In the genomic region with DNA sequence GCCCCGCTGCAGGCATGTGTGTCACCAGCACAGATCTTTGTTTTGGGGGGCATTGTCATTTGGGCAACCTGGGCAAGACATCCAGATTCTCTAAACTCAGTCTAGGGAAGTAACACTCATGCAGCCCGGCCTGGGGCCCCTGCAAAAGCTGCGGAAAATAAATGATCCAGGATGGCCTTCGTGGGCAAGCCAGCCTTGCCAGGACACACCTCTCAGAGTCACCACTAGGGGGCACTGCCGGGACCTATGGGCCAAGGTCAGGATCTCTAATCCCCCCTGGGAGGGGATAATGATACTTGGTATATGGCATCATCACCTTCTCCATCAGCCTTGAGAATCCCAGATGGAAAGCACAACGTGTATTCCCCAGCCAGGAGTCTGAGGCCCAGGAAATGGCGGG, we compare ENCODE assay signal across 8 mouse cellular contexts. TPM values are rescaled to one million over a fixed set of nuclear protein-coding genes. Genes with fewer than 3 reads are reported as not detected.
A peak's percentile ranks its signal among the peaks of the same experiment; 100 is the strongest.
DNase-seq lines count a peak whose midpoint lies in the region; ATAC-seq and TF ChIP-seq lines count a peak whose summit lies in the region.

No protein-coding gene starts in this region.

- H3K9me3 ChIP-seq in limb, embryonic 12.5 days: no peaks in the 10 kb centered on the region

- H3K4me1 ChIP-seq in limb, embryonic 12.5 days (replicated peaks): peaks cover 51% of the 10 kb centered on the region
- H3K4me1 ChIP-seq in spleen, adult 2 months (ENCODE audit: control insufficient read depth, insufficient read depth, insufficient read length): peaks cover 20% of the 10 kb centered on the region; the same call in 1 of the 2 replicates

- H3K4me2 ChIP-seq in limb, embryonic 12.5 days: no peak overlapping the region

- TF ChIP-seq CTCF in gastrocnemius, adult 2 months (IDR thresholded peaks at IDR 0.05): peak; percentile 73
- peak; percentile 71; the same call in 1 of the 2 replicates for TF ChIP-seq CTCF in spleen, adult 2 months (IDR thresholded peaks at IDR 0.05; ENCODE audit: extremely low read depth, insufficient read depth, insufficient read length, insufficient replicate concordance)

- no peaks in the 10 kb centered on the region for H3K27me3 ChIP-seq in limb, embryonic 12.5 days
- H3K27me3 ChIP-seq in spleen, adult 2 months (ENCODE audit: control insufficient read depth, insufficient read depth, low read length): no peaks in the 10 kb centered on the region

- WGBS in limb, embryonic 12.5 days: 48% methylated on average over 7 of the region's 7 CpGs
- WGBS in spleen, adult 2 months: 45% methylated on average over 7 of the region's 7 CpGs

- no peak overlapping the region for H3K9ac ChIP-seq in limb, embryonic 12.5 days (replicated peaks)

- no peaks in the 10 kb centered on the region for H3K36me3 ChIP-seq in limb, embryonic 12.5 days
- H3K36me3 ChIP-seq in spleen, adult 2 months (ENCODE audit: control insufficient read depth, insufficient read depth, low read length): no peaks in the 10 kb centered on the region

- DNase-seq in gastrocnemius, adult 2 months: peak; percentile 63
- DNase-seq in gastrocnemius, adult 18-20 months (ENCODE audit: low spot score): no peak
- peak; percentile 40 for DNase-seq in 416B (ENCODE audit: low read depth)
- DNase-seq in adrenal gland, postnatal 10 days: peak; percentile 75
- DNase-seq in gastrocnemius, postnatal 14 days: peak; percentile 50
- DNase-seq in spleen, adult 2 months (ENCODE audit: low read depth in 1 of 2, low spot score in 2 of 2): peak in 1 of 2 experiments; percentile 59
- no peak for DNase-seq in frontal cortex, postnatal 14 days (ENCODE audit: low spot score in 2 of 2)

- intact Hi-C loops in gastrocnemius, adult 2 months (cut with DNase I): no loop called here
- intact Hi-C loops in gastrocnemius, postnatal 14 days (cut with DNase I; ENCODE audit: low total_unique reads): no loop called here

- H3K27ac ChIP-seq in gastrocnemius, adult 2 months: no peak overlapping the region
- H3K27ac ChIP-seq in limb, embryonic 12.5 days: peak overlapping the region; percentile 67; the same call in 1 of the 2 replicates
- no peak overlapping the region for H3K27ac ChIP-seq in spleen, adult 2 months (ENCODE audit: insufficient read depth, low read length)

- H3K4me3 ChIP-seq in gastrocnemius, adult 2 months: no peak overlapping the region
- no peak overlapping the region for H3K4me3 ChIP-seq in limb, embryonic 12.5 days (replicated peaks)
- no peak overlapping the region for H3K4me3 ChIP-seq in spleen, adult 2 months (ENCODE audit: extremely low read depth, insufficient read depth, insufficient read length)

- TF ChIP-seq POLR2A in spleen, adult 2 months (IDR thresholded peaks at IDR 0.05; ENCODE audit: low read depth, low read length): no peak

- ATAC-seq in limb, embryonic 12.5 days (ENCODE audit: insufficient number of reproducible peaks, insufficient read depth, low FRiP score, low TSS enrichment, low read depth): no peak

RNA-seq across cellular contexts. Expression of gene Sardh, which starts 37.9 kb away (rescaled TPM):
- total RNA-seq in gastrocnemius, adult 2 months (2021): 1 to 10 TPM in 1 of 2 experiments, under 1 TPM in 1; 0.84 to 1.2 TPM
- under 1 TPM; 0.82 to 0.85 TPM for total RNA-seq in gastrocnemius, adult 18-20 months (2021)
- total RNA-seq in adrenal gland, postnatal 10 days (2021): 10 to 100 TPM; 46.6 to 79.0 TPM
- total RNA-seq in gastrocnemius, postnatal 14 days (2021): 1 to 10 TPM; 4.2 to 6.0 TPM
- 4.3 and 6.0 TPM in 2 replicates for polyA plus RNA-seq in limb, embryonic 12.5 days (2016; fragmentation: Nextera tagmentation; extraction: Ambion mirVana)
- polyA plus RNA-seq in spleen, adult 2 months (2012; rRNA removed): 8.8 and 9.4 TPM in 2 replicates

RNA-seq across cellular contexts. Expression of gene Dbh, which starts 45.2 kb away (rescaled TPM):
- total RNA-seq in gastrocnemius, adult 2 months (2021): not detected
- not detected for total RNA-seq in gastrocnemius, adult 18-20 months (2021)
- total RNA-seq in adrenal gland, postnatal 10 days (2021): 100 to 1,000 TPM; 330 to 339 TPM
- total RNA-seq in gastrocnemius, postnatal 14 days (2021): under 1 TPM in 1 of 2 experiments, not detected in 1; 0.12 TPM
- polyA plus RNA-seq in limb, embryonic 12.5 days (2016; fragmentation: Nextera tagmentation; extraction: Ambion mirVana): 0.10 and 0.25 TPM in 2 replicates
- 0.04 TPM in 1 of 2 replicates, not detected in the other for polyA plus RNA-seq in spleen, adult 2 months (2012; rRNA removed)

Comparison
In these comparisons a context has a peak if more than half of its experiments do, and no peak if none do; other contexts are left out.
1. DNase-seq: peak in gastrocnemius, adult 2 months (single experiment), 416B (single experiment), adrenal gland, postnatal 10 days (single experiment) and gastrocnemius, postnatal 14 days (single experiment); none in gastrocnemius, adult 18-20 months (single experiment) and frontal cortex, postnatal 14 days (0 of 2).
2. RNA of gene Sardh, which starts 37.9 kb away (total RNA-seq): 46.6 to 79.0 TPM in adrenal gland, postnatal 10 days; 4.2 to 6.0 TPM in gastrocnemius, postnatal 14 days, 0.84 to 1.2 TPM in gastrocnemius, adult 2 months and 0.82 to 0.85 TPM in gastrocnemius, adult 18-20 months; every median in the first group is over 4 times any median in the second.
3. RNA of gene Dbh, which starts 45.2 kb away (total RNA-seq): 330 to 339 TPM in adrenal gland, postnatal 10 days; 0.12 TPM in gastrocnemius, postnatal 14 days, not detected in gastrocnemius, adult 2 months and not detected in gastrocnemius, adult 18-20 months; every median in the first group is over 100 times any median in the second.